Mouse (Mus musculus) CH12.LX (cell line): Measurements from ENCODE around the gene Kctd14.

ENCODE experiments used
- CHD1 ChIP-seq: IDR thresholded peaks from 2 replicates; pipeline ENCODE4 v1.6.1; 2012; ENCODE audit warnings: low read depth, low read length, improper control_type of control experiment, inconsistent platforms
- CTCF ChIP-seq, 2 experiments: IDR thresholded peaks in 1 of 2; conservative IDR thresholded peaks in 1 of 2; 2 replicates each; pipeline ENCODE4 v1.5.1; 2011 to 2012; ENCODE audit warnings: low read depth in 2 of 2, low read length in 2 of 2, improper control_type of control experiment in 1 of 2, inconsistent platforms in 1 of 2, mild to moderate bottlenecking in 1 of 2, moderate library complexity in 1 of 2
- E2F4 ChIP-seq: IDR thresholded peaks from 2 replicates; pipeline ENCODE4 v1.6.1; 2011; ENCODE audit warnings: low read depth, low read length, improper control_type of control experiment; ENCODE audit not compliant: insufficient replicate concordance
- EP300 ChIP-seq: IDR thresholded peaks from 2 replicates; pipeline ENCODE4 v1.6.1; 2011; ENCODE audit warnings: low read length, improper control_type of control experiment
- POLR2A ChIP-seq: IDR thresholded peaks from 2 replicates; pipeline ENCODE4 v1.6.1; 2011; ENCODE audit warnings: low read depth, mild to moderate bottlenecking, improper control_type of control experiment, low read length
- POLR2AphosphoS2 ChIP-seq: IDR thresholded peaks from 2 replicates; pipeline ENCODE4 v1.6.1; 2011; ENCODE audit warnings: low read depth, low read length, improper control_type of control experiment
- RAD21 ChIP-seq: IDR thresholded peaks from 2 replicates; pipeline ENCODE4 v1.6.1; 2011; ENCODE audit warnings: low read depth, mild to moderate bottlenecking, low read length, improper control_type of control experiment, moderate library complexity
- SIN3A ChIP-seq: IDR thresholded peaks from 2 replicates; pipeline ENCODE4 v1.6.1; 2012; ENCODE audit warnings: low read length, improper control_type of control experiment, inconsistent platforms
- UBTF ChIP-seq: IDR thresholded peaks from 2 replicates; pipeline ENCODE4 v1.6.1; 2012; ENCODE audit warnings: low read depth, mild to moderate bottlenecking, inconsistent platforms, low read length, improper control_type of control experiment, moderate library complexity
- USF1 ChIP-seq: IDR thresholded peaks from 2 replicates; pipeline ENCODE4 v1.6.1; 2014; ENCODE audit warnings: low read depth, mild to moderate bottlenecking, inconsistent platforms, low read length, improper control_type of control experiment
- USF2 ChIP-seq: conservative IDR thresholded peaks from 2 replicates; pipeline ENCODE4 v1.6.1; 2011; ENCODE audit warnings: low read depth, low read length, improper control_type of control experiment
- ZNF384 ChIP-seq: IDR thresholded peaks from 2 replicates; pipeline ENCODE4 v1.6.1; 2012; ENCODE audit warnings: low read depth, low read length, improper control_type of control experiment, inconsistent platforms

DNA sequence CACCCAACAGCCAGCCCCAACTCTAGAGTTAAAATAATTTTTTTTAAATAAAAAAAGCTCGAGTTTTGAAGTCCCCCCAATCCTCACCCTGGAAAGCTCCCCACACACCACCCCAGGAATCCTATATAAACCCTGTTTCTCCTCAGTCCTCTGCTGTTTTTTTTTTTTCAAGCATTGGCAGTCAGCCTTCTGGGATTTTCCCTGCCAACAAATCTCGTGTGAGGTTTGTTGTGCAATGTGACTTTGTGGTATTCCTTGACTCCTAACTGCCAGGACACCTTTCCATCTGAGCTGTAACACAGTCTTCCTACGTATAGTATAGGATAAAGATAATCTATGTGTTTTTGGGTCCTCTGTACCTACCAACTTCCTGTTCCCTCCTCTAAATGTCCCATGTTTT, 28.2 kb downstream of the Kctd14 start:
- TF ChIP-seq POLR2A (no peak), USF2 (no peak), USF1 (no peak), RAD21 (no peak), UBTF (no peak), CTCF (conservative IDR thresholded peaks at IDR 0.05 in 1 of 2, IDR thresholded peaks at IDR 0.05 in 1 of 2; ENCODE audit: low read depth in 2 of 2, low read length in 2 of 2) (no peak), CHD1 (no peak), SIN3A (no peak), EP300 (no peak), E2F4 (no peak), POLR2AphosphoS2 (no peak), ZNF384 (peak; percentile 74)
